Mouse (Mus musculus): ENCODE results near the gene Map2k7. TPM values are rescaled to one million over a fixed set of nuclear protein-coding genes. Genes with fewer than 3 reads are reported as not detected.

Map2k7 gene
- polyA plus RNA-seq (2014; fragmentation: Illumina TruSeq; extraction: RNeasy Lipid Tissue Mini Kit (QIAGEN cat#74804); ENCODE audit: low read depth, low replicate concordance): 50.7 TPM

GRCm38 (mm10) chr8:4238434-4239192, at the start of gene Map2k7, which contains the start of gene Gm49320:
Gene Map2k7 (plus strand): TSS chr8:4238740.
Gene Gm49320 (plus strand): TSS chr8:4238865.

GRCm38 (mm10) chr8:4216791-4217621, 21.5 kb upstream of the Map2k7 start, which contains the start of gene Prr36:
Gene Prr36 (minus strand): TSS chr8:4217459.

GRCm38 (mm10) chr8:4226739-4227347, 11.7 kb upstream of the Map2k7 start, which contains the start of gene Lrrc8e:
Gene Lrrc8e (plus strand): TSS chr8:4226827.

GRCm38 (mm10) chr8:4247951-4248540, 9.5 kb downstream of the Map2k7 start, which contains the start of gene Tgfbr3l:
Gene Tgfbr3l (plus strand): TSS chr8:4248214.

GRCm38 (mm10) chr8:4252934-4253841, 14.6 kb downstream of the Map2k7 start, which contains the start of gene Snapc2:
Gene Snapc2 (plus strand): TSS chr8:4253080.

GRCm38 (mm10) chr8:4259125-4259804, 20.7 kb downstream of the Map2k7 start, which contains the start of gene Ctxn1:
Gene Ctxn1 (minus strand): TSS chr8:4259274.

GRCm38 (mm10) chr8:4275275-4276110, 37.0 kb downstream of the Map2k7 start, which contains the start of gene Timm44:
Gene Timm44 (minus strand): TSS chr8:4275913.

Other genes with a start within 250 kb of the Map2k7 start
- gene Cd209f, start 132.9 kb upstream of the Map2k7 start, polyA plus RNA-seq (2014; fragmentation: Illumina TruSeq; extraction: RNeasy Lipid Tissue Mini Kit (QIAGEN cat#74804); ENCODE audit: low read depth, low replicate concordance): 2.3 TPM
- gene Cd209g, start 104.6 kb upstream of the Map2k7 start, polyA plus RNA-seq (2014; fragmentation: Illumina TruSeq; extraction: RNeasy Lipid Tissue Mini Kit (QIAGEN cat#74804); ENCODE audit: low read depth, low replicate concordance): 0.42 TPM
- gene Evi5l, start 72.2 kb upstream of the Map2k7 start, polyA plus RNA-seq (2014; fragmentation: Illumina TruSeq; extraction: RNeasy Lipid Tissue Mini Kit (QIAGEN cat#74804); ENCODE audit: low read depth, low replicate concordance): 14.8 TPM
- gene Prr36, start 21.3 kb upstream of the Map2k7 start, polyA plus RNA-seq (2014; fragmentation: Illumina TruSeq; extraction: RNeasy Lipid Tissue Mini Kit (QIAGEN cat#74804); ENCODE audit: low read depth, low replicate concordance): not detected
- gene Lrrc8e, start 11.9 kb upstream of the Map2k7 start, polyA plus RNA-seq (2014; fragmentation: Illumina TruSeq; extraction: RNeasy Lipid Tissue Mini Kit (QIAGEN cat#74804); ENCODE audit: low read depth, low replicate concordance): not detected
- not detected for gene Gm49320, start 125 bp downstream of the Map2k7 start, polyA plus RNA-seq (2014; fragmentation: Illumina TruSeq; extraction: RNeasy Lipid Tissue Mini Kit (QIAGEN cat#74804); ENCODE audit: low read depth, low replicate concordance)
- gene Tgfbr3l, start 9.5 kb downstream of the Map2k7 start, polyA plus RNA-seq (2014; fragmentation: Illumina TruSeq; extraction: RNeasy Lipid Tissue Mini Kit (QIAGEN cat#74804); ENCODE audit: low read depth, low replicate concordance): 5.3 TPM
- 22.5 TPM for gene Snapc2, start 14.3 kb downstream of the Map2k7 start, polyA plus RNA-seq (2014; fragmentation: Illumina TruSeq; extraction: RNeasy Lipid Tissue Mini Kit (QIAGEN cat#74804); ENCODE audit: low read depth, low replicate concordance)
- gene Ctxn1, start 20.5 kb downstream of the Map2k7 start, polyA plus RNA-seq (2014; fragmentation: Illumina TruSeq; extraction: RNeasy Lipid Tissue Mini Kit (QIAGEN cat#74804); ENCODE audit: low read depth, low replicate concordance): 1.2 TPM
- gene Timm44, start 37.2 kb downstream of the Map2k7 start, polyA plus RNA-seq (2014; fragmentation: Illumina TruSeq; extraction: RNeasy Lipid Tissue Mini Kit (QIAGEN cat#74804); ENCODE audit: low read depth, low replicate concordance): 116 TPM
- 2.2 TPM for gene Ccl25, start 86.5 kb downstream of the Map2k7 start, polyA plus RNA-seq (2014; fragmentation: Illumina TruSeq; extraction: RNeasy Lipid Tissue Mini Kit (QIAGEN cat#74804); ENCODE audit: low read depth, low replicate concordance)
- gene Elavl1, start 86.7 kb downstream of the Map2k7 start, polyA plus RNA-seq (2014; fragmentation: Illumina TruSeq; extraction: RNeasy Lipid Tissue Mini Kit (QIAGEN cat#74804); ENCODE audit: low read depth, low replicate concordance): 34.5 TPM